Mouse (Mus musculus) hematopoietic stem cell, adult 5-6 weeks (primary cell): ENCODE measurements around the gene Rplp0. TPM values are rescaled to one million over a fixed set of nuclear protein-coding genes. Genes with fewer than 3 reads are reported as not detected.
A peak's percentile ranks its signal among the peaks of the same experiment; 100 is the strongest.

Source experiments
- ATAC-seq, 2 experiments: fragments of 125-278 bp in 1 of 2; replicated peaks in 1 of 2; 2 replicates each; pipeline ENCODE4 v1.8.0; 2016 to 2017; ENCODE audit warnings: inconsistent platforms in 2 of 2, mild to moderate bottlenecking in 2 of 2, moderate number of reproducible peaks in 2 of 2, low read depth in 1 of 2, moderate TSS enrichment in 1 of 2; ENCODE audit not compliant: low FRiP score in 2 of 2, poor library complexity in 2 of 2, severe bottlenecking in 2 of 2, insufficient read depth in 1 of 2, low TSS enrichment in 1 of 2
- total RNA-seq: library from RNA; stranded (forward); fragments of 172-1452, 232-1000 nt; gene quantifications from 2 replicates; pipeline ENCODE4 v1.2.3, GENCODE M21; 2017

Rplp0 gene
- total RNA-seq, 1 experiment from 2014 or later: 1,280 TPM

GRCm38 (mm10) chr5:115544655-115545185, 14.5 kb upstream of the Rplp0 start:
- ATAC-seq: no peak

- ATAC-seq: no peak
Measured at GRCm38 (mm10) chr5:115545636-115546035, 13.6 kb upstream of the Rplp0 start.

GRCm38 (mm10) chr5:115546536-115546935, 12.7 kb upstream of the Rplp0 start:
- no peak for ATAC-seq

- no peak for ATAC-seq
Measured at GRCm38 (mm10) chr5:115547014-115547413, 12.3 kb upstream of the Rplp0 start.

GRCm38 (mm10) chr5:115547421-115547820, 11.8 kb upstream of the Rplp0 start:
- no peak for ATAC-seq

- no peak for ATAC-seq
Measured at GRCm38 (mm10) chr5:115548501-115549285, 10.6 kb upstream of the Rplp0 start.

- no peak for ATAC-seq
Measured at GRCm38 (mm10) chr5:115550482-115551005, 8.7 kb upstream of the Rplp0 start.

- no peak for ATAC-seq
Measured at GRCm38 (mm10) chr5:115551386-115551785, 7.9 kb upstream of the Rplp0 start.

GRCm38 (mm10) chr5:115551799-115552198, 7.5 kb upstream of the Rplp0 start:
- ATAC-seq: no peak

- ATAC-seq: no peak
Measured at GRCm38 (mm10) chr5:115553801-115554420, 5.4 kb upstream of the Rplp0 start.

GRCm38 (mm10) chr5:115554536-115555291, 4.6 kb upstream of the Rplp0 start:
- no peak for ATAC-seq

- ATAC-seq: peak in 1 of 2 experiments; percentile 26; a peak in 1 of 4 replicates
Measured at GRCm38 (mm10) chr5:115556217-115556616, 3.0 kb upstream of the Rplp0 start.

- ATAC-seq: no peak
Measured at GRCm38 (mm10) chr5:115558182-115558794, 979 bp upstream of the Rplp0 start.

- no peak for ATAC-seq
Measured at GRCm38 (mm10) chr5:115560336-115560905, 1.2 kb downstream of the Rplp0 start.

GRCm38 (mm10) chr5:115563771-115564585, 4.7 kb downstream of the Rplp0 start:
- ATAC-seq: no peak

GRCm38 (mm10) chr5:115564737-115565393, 5.6 kb downstream of the Rplp0 start, which contains the start of gene Gcn1l1:
Gcn1l1 (plus strand) TSS chr5:115565254.
- ATAC-seq: peak; percentile 53 to 69
